Mouse (Mus musculus): ENCODE results near the gene Shf. TPM values are rescaled to one million over a fixed set of nuclear protein-coding genes. Genes with fewer than 3 reads are reported as not detected.
"Not testable (repeated sequence)": the region's sequence is repeated elsewhere in the genome, so short reads cannot be mapped to it uniquely, and the experiment has no call there.

The Shf gene
- total and polyA plus RNA-seq, 3 experiments = 1.2 to 2.7 (median 2.0) TPM

GRCm38 (mm10) chr2:122348531-122349131, 20.3 kb downstream of the Shf start (continued):
- TF ChIP-seq E2F4 (IDR thresholded peaks at IDR 0.05; ENCODE audit: insufficient replicate concordance, low read depth, low read length) (no peak), MAZ (IDR thresholded peaks at IDR 0.05; ENCODE audit: low read depth, low read length) (0 out of 2 replicates have a peak, but pooled peaks have one; percentile 4), ZMIZ1 (IDR thresholded peaks at IDR 0.05; ENCODE audit: low read depth, low read length) (0 out of 2 replicates have a peak, but pooled peaks have one; percentile 56), MAFK (IDR thresholded peaks at IDR 0.05; ENCODE audit: insufficient replicate concordance, low read length) (no peak), HCFC1 (IDR thresholded peaks at IDR 0.05; ENCODE audit: low read depth, low read length) (no peak), IRF4 (IDR thresholded peaks at IDR 0.05; ENCODE audit: low read depth, low read length) (no peak), TCF12 (IDR thresholded peaks at IDR 0.05; ENCODE audit: low read depth, low read length) (no peak; the same call in 1 of the 2 replicates), EP300 (IDR thresholded peaks at IDR 0.05; ENCODE audit: low read length) (no peak), ETS1 (conservative IDR thresholded peaks at IDR 0.05; ENCODE audit: low read depth, low read length) (no peak), BHLHE40 (IDR thresholded peaks at IDR 0.05; ENCODE audit: low read depth, low read length) (no peak)

- dilution Hi-C loops (cut with MboI; ENCODE audit: extremely low pct_ligation_motif_present, extremely low pct_unique_long_range_greater_than_20kb, low sequenced_read_pairs) = no loop called here
- H3K79me2 ChIP-seq (replicated peaks; ENCODE audit: control insufficient read depth, extremely low read depth, insufficient read depth, poor library complexity, severe bottlenecking) = no peaks in the 10 kb centered on the region
- TF ChIP-seq UBTF (IDR thresholded peaks at IDR 0.05; ENCODE audit: low read depth, low read length) = no peak
Observed at GRCm38 (mm10) chr2:122347257-122347656, 21.7 kb downstream of the Shf start.

GRCm38 (mm10) chr2:122346164-122346563, 22.8 kb downstream of the Shf start:
- dilution Hi-C loops (cut with MboI; ENCODE audit: extremely low pct_ligation_motif_present, extremely low pct_unique_long_range_greater_than_20kb, low sequenced_read_pairs); H3K4me2 ChIP-seq (ENCODE audit: insufficient read depth, low read depth, poor library complexity, severe bottlenecking); H3K4me3 ChIP-seq (replicated peaks in 1 of 3; ENCODE audit: low read depth in 2 of 3, low read length in 2 of 3, poor library complexity in 1 of 3); in situ Hi-C loops (cut with MboI; ENCODE audit: low pct_ligation_motif_present, low pct_unique_long_range_greater_than_20kb, low sequenced_read_pairs); H3K36me3 ChIP-seq (replicated peaks in 1 of 2; ENCODE audit: control insufficient read depth in 1 of 2, insufficient read depth in 1 of 2, low read length in 1 of 2); H3K79me2 ChIP-seq (replicated peaks; ENCODE audit: control insufficient read depth, extremely low read depth, insufficient read depth, poor library complexity, severe bottlenecking); DNase-seq (ENCODE audit: extremely low read depth); H3K27ac ChIP-seq (ENCODE audit: insufficient read depth, low read depth); H3K9me3 ChIP-seq (replicated peaks; ENCODE audit: low read length); H3K9ac ChIP-seq (ENCODE audit: insufficient read depth, low read depth): not testable (repeated sequence)
- Histone ChIP-seq H3K4me1 (ENCODE audit: control insufficient read depth in 1 of 2, insufficient read depth in 2 of 2) (peaks cover 8 to 13% of the 10 kb centered on the region in 2 experiments), H3K27me3 (replicated peaks) (peaks cover 25% of the 10 kb centered on the region)

More at GRCm38 (mm10) chr2:122347257-122347656, 21.7 kb downstream of the Shf start:
- in situ Hi-C loops (cut with MboI; ENCODE audit: low pct_ligation_motif_present, low pct_unique_long_range_greater_than_20kb, low sequenced_read_pairs) = no loop called here
- H3K4me2 ChIP-seq (ENCODE audit: insufficient read depth, low read depth, poor library complexity, severe bottlenecking) = no peak overlapping the region
- no peak overlapping the region for H3K9ac ChIP-seq (ENCODE audit: insufficient read depth, low read depth)
- H3K4me1 ChIP-seq (ENCODE audit: control insufficient read depth in 1 of 2, insufficient read depth in 2 of 2) = peaks cover 8 to 23% of the 10 kb centered on the region in 2 experiments
- H3K27ac ChIP-seq (ENCODE audit: insufficient read depth, low read depth) = no peak overlapping the region
- no peaks in the 10 kb centered on the region for H3K36me3 ChIP-seq (replicated peaks in 1 of 2; ENCODE audit: control insufficient read depth in 1 of 2, insufficient read depth in 1 of 2, low read length in 1 of 2)
- H3K9me3 ChIP-seq (replicated peaks; ENCODE audit: low read length) = no peaks in the 10 kb centered on the region
- no peak overlapping the region for H3K4me3 ChIP-seq (replicated peaks in 1 of 3; ENCODE audit: low read depth in 2 of 3, low read length in 2 of 3, poor library complexity in 1 of 3)
- no peak for DNase-seq (ENCODE audit: extremely low read depth)
- H3K27me3 ChIP-seq (replicated peaks) = peaks cover 22% of the 10 kb centered on the region

Data from CH12.LX (cell line).